Mouse (Mus musculus): Measurements from ENCODE around the gene Nme7. TPM values are rescaled to one million over a fixed set of nuclear protein-coding genes. Genes with fewer than 3 reads are reported as not detected.

Gene Nme7
- total and polyA plus RNA-seq, 3 experiments: 23.5 to 33.2 (median 25.3) TPM

GRCm38 (mm10) chr1:164260171-164261028, 43.5 kb upstream of the Nme7 start:
- Histone ChIP-seq H3K4me3 (replicated peaks in 1 of 3; ENCODE audit: low read depth in 2 of 3, low read length in 2 of 3, poor library complexity in 1 of 3) (no peak overlapping the region), H3K36me3 (replicated peaks in 1 of 2; ENCODE audit: control insufficient read depth in 1 of 2, insufficient read depth in 1 of 2, low read length in 1 of 2) (peaks cover 46 to 85% of the 10 kb centered on the region in 2 experiments), H3K27ac (ENCODE audit: insufficient read depth, low read depth) (no peak overlapping the region), H3K9ac (ENCODE audit: insufficient read depth, low read depth) (no peak overlapping the region), H3K27me3 (replicated peaks) (no peaks in the 10 kb centered on the region), H3K79me2 (replicated peaks; ENCODE audit: control insufficient read depth, extremely low read depth, insufficient read depth, poor library complexity, severe bottlenecking) (no peaks in the 10 kb centered on the region), H3K4me2 (ENCODE audit: insufficient read depth, low read depth, poor library complexity, severe bottlenecking) (no peak overlapping the region), H3K4me1 (ENCODE audit: control insufficient read depth in 1 of 2, insufficient read depth in 2 of 2) (no peaks in the 10 kb centered on the region), H3K9me3 (replicated peaks; ENCODE audit: low read length) (no peaks in the 10 kb centered on the region)
- in situ Hi-C loops (cut with MboI; ENCODE audit: low pct_ligation_motif_present, low pct_unique_long_range_greater_than_20kb, low sequenced_read_pairs): no loop called here
- no peak for TF ChIP-seq TCF12 (IDR thresholded peaks at IDR 0.05; ENCODE audit: low read depth, low read length)
- TF ChIP-seq KAT2A (IDR thresholded peaks at IDR 0.05; ENCODE audit: insufficient replicate concordance, low read length): no peak
- no peak for TF ChIP-seq ETS1 (conservative IDR thresholded peaks at IDR 0.05; ENCODE audit: low read depth, low read length)
- no peak for TF ChIP-seq BHLHE40 (IDR thresholded peaks at IDR 0.05; ENCODE audit: low read depth, low read length)
- no peak for TF ChIP-seq RCOR1 (conservative IDR thresholded peaks at IDR 0.05; ENCODE audit: low read depth, low read length)
- no peak for DNase-seq (ENCODE audit: extremely low read depth)
- dilution Hi-C loops (cut with MboI; ENCODE audit: extremely low pct_ligation_motif_present, extremely low pct_unique_long_range_greater_than_20kb, low sequenced_read_pairs): no loop called here

GRCm38 (mm10) chr1:164261553-164261952, 42.4 kb upstream of the Nme7 start:
- dilution Hi-C loops (cut with MboI; ENCODE audit: extremely low pct_ligation_motif_present, extremely low pct_unique_long_range_greater_than_20kb, low sequenced_read_pairs): no loop called here
- no peak for DNase-seq (ENCODE audit: extremely low read depth)
- H3K27me3 ChIP-seq (replicated peaks): no peaks in the 10 kb centered on the region
- H3K4me1 ChIP-seq (ENCODE audit: control insufficient read depth in 1 of 2, insufficient read depth in 2 of 2): no peaks in the 10 kb centered on the region
- no peaks in the 10 kb centered on the region for H3K9me3 ChIP-seq (replicated peaks; ENCODE audit: low read length)
- no peak overlapping the region for H3K9ac ChIP-seq (ENCODE audit: insufficient read depth, low read depth)
- peaks cover 46 to 87% of the 10 kb centered on the region in 2 experiments for H3K36me3 ChIP-seq (replicated peaks in 1 of 2; ENCODE audit: control insufficient read depth in 1 of 2, insufficient read depth in 1 of 2, low read length in 1 of 2)
- no peak for TF ChIP-seq ZMIZ1 (IDR thresholded peaks at IDR 0.05; ENCODE audit: low read depth, low read length)
- no peak for TF ChIP-seq ZKSCAN1 (IDR thresholded peaks at IDR 0.05; ENCODE audit: borderline replicate concordance, low read depth, low read length)
- TF ChIP-seq RCOR1 (conservative IDR thresholded peaks at IDR 0.05; ENCODE audit: low read depth, low read length): no peak
- no peak for TF ChIP-seq MEF2A (IDR thresholded peaks at IDR 0.05; ENCODE audit: borderline replicate concordance, low read depth, low read length)
- no peak for TF ChIP-seq BHLHE40 (IDR thresholded peaks at IDR 0.05; ENCODE audit: low read depth, low read length)
- no peak for TF ChIP-seq MYC (IDR thresholded peaks at IDR 0.05; ENCODE audit: low read depth, low read length)
- TF ChIP-seq ZNF384 (IDR thresholded peaks at IDR 0.05; ENCODE audit: low read depth, low read length): no peak
- TF ChIP-seq HCFC1 (IDR thresholded peaks at IDR 0.05; ENCODE audit: low read depth, low read length): no peak
- TF ChIP-seq NELFE (IDR thresholded peaks at IDR 0.05; ENCODE audit: low read depth, low read length): no peak
- no peak overlapping the region for H3K4me2 ChIP-seq (ENCODE audit: insufficient read depth, low read depth, poor library complexity, severe bottlenecking)
- in situ Hi-C loops (cut with MboI; ENCODE audit: low pct_ligation_motif_present, low pct_unique_long_range_greater_than_20kb, low sequenced_read_pairs): no loop called here
- no peak overlapping the region for H3K27ac ChIP-seq (ENCODE audit: insufficient read depth, low read depth)
- no peaks in the 10 kb centered on the region for H3K79me2 ChIP-seq (replicated peaks; ENCODE audit: control insufficient read depth, extremely low read depth, insufficient read depth, poor library complexity, severe bottlenecking)
- H3K4me3 ChIP-seq (replicated peaks in 1 of 3; ENCODE audit: low read depth in 2 of 3, low read length in 2 of 3, poor library complexity in 1 of 3): no peak overlapping the region

Data from CH12.LX (cell line).